Mouse (Mus musculus) lung, postnatal 0 days (tissue): ENCODE results near the gene Ppp2r1b. TPM values are rescaled to one million over a fixed set of nuclear protein-coding genes. Genes with fewer than 3 reads are reported as not detected.

Source experiments
- ATAC-seq: fragments of 200-750 bp; cut with Nextera tagmentation; 2 replicates; pipeline ENCODE4 v1.8.0; 2017; ENCODE audit warnings: moderate library complexity
- DNase-seq: peaks from one replicate; pipeline ENCODE4 v3.0.0-alpha.2; 2016; ENCODE audit warnings: low spot score
- H3K27ac ChIP-seq: fragments of 300-500 bp; sonication (generic); 2 replicates; pipeline ENCODE4 v1.5.1; 2014; ENCODE audit warnings: antibody characterized with exemption, mild to moderate bottlenecking, low read length, mixed read lengths
- H3K27me3 ChIP-seq: fragments of 300-500 bp; sonication (generic); replicated peaks from 2 replicates; pipeline ENCODE4 v1.6.1; 2014; ENCODE audit warnings: low read length, mixed read lengths; ENCODE audit not compliant: insufficient read depth
- H3K36me3 ChIP-seq: fragments of 300-500 bp; sonication (generic); 2 replicates; pipeline ENCODE4 v1.6.1; 2014; ENCODE audit warnings: low read length, mixed read lengths; ENCODE audit not compliant: insufficient read depth
- H3K4me1 ChIP-seq: fragments of 300-500 bp; sonication (generic); 2 replicates; pipeline ENCODE4 v1.6.1; 2014; ENCODE audit warnings: antibody characterized with exemption, low read depth, low read length, mixed read lengths; ENCODE audit not compliant: insufficient read depth
- H3K4me2 ChIP-seq: fragments of 300-500 bp; sonication (generic); replicated peaks from 2 replicates; pipeline ENCODE4 v1.6.1; 2014; ENCODE audit warnings: low read depth, mild to moderate bottlenecking, low read length, moderate library complexity, mixed read lengths
- H3K4me3 ChIP-seq: fragments of 300-500 bp; sonication (generic); 2 replicates; pipeline ENCODE4 v1.5.1; 2014; ENCODE audit warnings: low read depth, low read length
- H3K9ac ChIP-seq: fragments of 300-500 bp; sonication (generic); replicated peaks from 2 replicates; pipeline ENCODE4 v1.6.1; 2014; ENCODE audit warnings: low read depth, mild to moderate bottlenecking
- H3K9me3 ChIP-seq: fragments of 300-500 bp; sonication (generic); 2 replicates; pipeline ENCODE4 v1.6.1; 2016; ENCODE audit warnings: low read length, mixed read lengths
- CTCF ChIP-seq: IDR thresholded peaks from 2 replicates; pipeline ENCODE4 v1.5.1; 2016; ENCODE audit warnings: antibody characterized with exemption, mild to moderate bottlenecking
- EP300 ChIP-seq: IDR thresholded peaks from 2 replicates; pipeline ENCODE4 v1.6.1; 2016; ENCODE audit warnings: antibody characterized with exemption, mild to moderate bottlenecking, control low read depth
- WGBS: fragments of 180-500 bp; shearing (Covaris S2); extraction: QIAGEN DNeasy Blood & Tissue Kit; methylation state at CpG from one replicate; pipeline ENCODE4 v1.1.7; 2014; 5-methylcytosine and 5-hydroxymethylcytosine counted together
- polyA plus RNA-seq: library from polyadenylated mRNA; unstranded; fragments of >200 nt; fragmentation: Nextera tagmentation; extraction: Ambion mirVana; gene quantifications from 2 replicates; pipeline ENCODE4 v1.2.1, GENCODE M21; 2015

Ppp2r1b gene
- polyA plus RNA-seq, 1 experiment from 2014 or later, result 28.4 TPM

DNA sequence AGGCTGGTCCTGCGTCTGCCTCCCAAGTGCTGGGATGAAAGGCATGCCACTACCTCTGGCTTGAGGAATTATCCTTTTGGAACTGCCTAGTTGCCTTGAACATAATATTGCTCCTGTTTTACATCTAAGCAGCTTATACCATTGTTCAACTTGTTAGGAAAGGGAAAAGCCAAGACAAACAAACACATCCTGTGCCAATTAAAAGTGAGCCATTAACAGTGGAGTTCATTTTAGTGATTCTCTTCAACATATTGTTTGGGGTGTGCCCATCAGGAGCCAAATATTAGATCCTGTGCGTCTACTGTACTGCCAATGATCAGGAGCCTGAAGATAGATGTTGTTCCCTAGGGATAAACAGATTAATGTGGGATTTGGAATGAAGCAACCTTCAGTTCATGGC lies 37.1 kb downstream of the Ppp2r1b start:
- Histone ChIP-seq H3K4me1 (peaks cover 33% of the 10 kb centered on the region; the same call in 1 of the 2 replicates), H3K27me3 (no peaks in the 10 kb centered on the region), H3K4me3 (no peak overlapping the region), H3K36me3 (peaks cover 11% of the 10 kb centered on the region; the same call in 1 of the 2 replicates), H3K27ac (no peak overlapping the region), H3K9ac (no peak overlapping the region), H3K9me3 (no peaks in the 10 kb centered on the region), H3K4me2 (no peak overlapping the region)
- TF ChIP-seq EP300, result peak; percentile 57
- TF ChIP-seq CTCF, result no peak
- DNase-seq, result peak; percentile 45
- ATAC-seq, result no peak
- 61% methylated on average over 2 of the region's 2 CpGs for WGBS

DNA sequence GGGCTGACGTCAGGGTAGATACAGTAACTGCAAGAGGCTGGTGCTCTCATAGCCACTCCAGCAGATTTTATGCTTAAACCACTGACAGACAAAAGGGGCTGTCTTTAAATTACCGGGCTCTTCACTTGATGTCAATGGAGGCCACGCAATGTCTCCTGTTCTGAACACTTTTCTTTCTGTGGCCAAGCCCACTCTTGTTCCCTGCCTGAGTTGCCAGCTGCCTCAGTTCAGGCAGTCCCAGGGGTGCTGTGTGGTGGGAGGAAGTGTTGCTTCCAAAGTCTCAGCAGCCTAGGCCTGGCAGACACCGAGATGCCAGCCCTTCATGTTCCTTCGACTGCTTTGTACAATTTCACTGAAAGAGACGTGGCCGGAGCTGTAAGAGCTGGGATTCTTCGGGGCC lies 39.0 kb downstream of the Ppp2r1b start:
- peaks cover 39% of the 10 kb centered on the region; the same call in 1 of the 2 replicates for H3K4me1 ChIP-seq
- peaks cover 2% of the 10 kb centered on the region; the same call in 1 of the 2 replicates for H3K36me3 ChIP-seq
- no peak overlapping the region for H3K9ac ChIP-seq
- H3K4me2 ChIP-seq, result no peak overlapping the region
- WGBS, result 62% methylated on average over 8 of the region's 8 CpGs
- no peak for TF ChIP-seq CTCF
- TF ChIP-seq EP300, result no peak
- DNase-seq (no peak), ATAC-seq (no peak)
- H3K27me3 ChIP-seq, result no peaks in the 10 kb centered on the region
- H3K9me3 ChIP-seq, result no peaks in the 10 kb centered on the region
- H3K4me3 ChIP-seq, result no peak overlapping the region
- H3K27ac ChIP-seq, result peak overlapping the region; percentile 78

DNA sequence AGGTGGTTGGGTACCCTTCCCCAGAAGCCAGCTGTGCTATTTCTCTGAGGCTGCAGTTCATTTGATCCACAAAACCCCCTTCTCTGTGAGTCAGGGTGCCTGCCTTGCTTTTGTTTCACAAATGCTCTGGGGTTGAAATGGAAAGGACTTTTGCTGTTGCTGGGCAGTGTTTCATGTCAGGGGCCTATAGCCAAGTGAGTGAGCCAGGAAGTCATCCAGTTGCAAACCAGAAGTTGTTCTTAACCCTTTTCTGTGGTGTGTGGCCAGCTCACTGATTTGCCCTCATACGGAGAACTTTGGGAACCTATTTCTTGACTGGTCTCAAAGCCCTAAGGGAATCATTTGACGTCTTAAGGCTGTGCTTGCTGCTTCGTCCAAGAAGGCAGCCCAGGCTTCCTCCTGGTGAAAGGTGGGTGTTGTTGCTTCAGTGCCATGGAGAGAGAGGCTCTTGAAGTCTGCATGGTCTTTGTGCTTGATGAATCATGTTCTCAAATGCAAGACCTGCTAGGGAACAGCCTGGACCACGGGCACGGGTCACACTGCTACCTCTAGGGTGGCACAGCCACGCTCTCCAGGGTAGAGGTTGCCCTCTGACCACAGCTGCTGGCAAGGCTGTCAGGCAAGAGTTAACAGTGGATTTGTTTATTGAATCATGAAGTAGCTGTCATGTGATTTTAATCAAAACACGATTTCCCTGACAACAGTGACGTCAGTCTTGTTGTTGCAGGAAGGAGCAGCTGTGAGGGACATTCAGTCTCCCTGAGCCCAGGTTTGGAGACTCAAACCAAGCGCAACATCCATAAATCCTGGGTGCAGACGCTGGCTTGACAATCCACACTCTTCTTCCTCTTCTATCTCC lies 39.9 kb downstream of the Ppp2r1b start:
- no peaks in the 10 kb centered on the region for H3K27me3 ChIP-seq
- 39% methylated on average over 10 of the region's 10 CpGs for WGBS
- no peak overlapping the region for H3K4me3 ChIP-seq
- no peaks in the 10 kb centered on the region for H3K36me3 ChIP-seq
- peak; percentile 70 for ATAC-seq
- H3K27ac ChIP-seq, result peak overlapping the region; percentile 78
- no peak overlapping the region for H3K9ac ChIP-seq
- H3K4me2 ChIP-seq, result 0 out of 2 replicates have a peak overlapping the region, but pooled peaks have one; percentile 30
- no peak for TF ChIP-seq CTCF
- TF ChIP-seq EP300, result peak; percentile 88
- H3K4me1 ChIP-seq, result peaks cover 39% of the 10 kb centered on the region; the same call in 1 of the 2 replicates
- no peaks in the 10 kb centered on the region for H3K9me3 ChIP-seq
- DNase-seq, result peak; percentile 95

DNA sequence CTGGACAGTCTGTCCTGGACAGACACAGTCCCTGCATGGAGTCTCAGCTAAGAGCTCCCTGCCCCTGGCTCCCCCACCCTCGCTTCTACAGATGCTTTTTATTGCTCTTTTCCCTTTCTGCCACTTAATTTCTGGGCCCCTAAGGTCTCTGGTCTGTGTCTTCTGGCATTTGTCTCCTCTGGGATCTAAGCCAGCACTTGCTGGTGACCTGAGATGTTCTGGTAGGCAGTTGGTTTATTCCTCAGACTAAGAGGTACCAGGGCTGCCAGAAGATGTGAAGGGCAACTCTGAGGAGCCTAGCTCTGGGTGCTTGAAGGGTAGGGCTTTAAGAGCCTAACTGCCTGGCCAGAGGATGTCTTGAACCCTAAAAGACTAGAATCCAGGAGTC lies 40.5 kb downstream of the Ppp2r1b start:
- ATAC-seq (no peak), DNase-seq (no peak)
- Histone ChIP-seq H3K4me2 (0 out of 2 replicates have a peak overlapping the region, but pooled peaks have one; percentile 30), H3K27ac (peak overlapping the region; percentile 70), H3K27me3 (no peaks in the 10 kb centered on the region), H3K4me1 (peaks cover 39% of the 10 kb centered on the region; the same call in 1 of the 2 replicates), H3K9me3 (no peaks in the 10 kb centered on the region), H3K36me3 (no peaks in the 10 kb centered on the region), H3K9ac (no peak overlapping the region), H3K4me3 (no peak overlapping the region)
- TF ChIP-seq EP300 (no peak), CTCF (no peak)
- 57% methylated on average over 1 of the region's 1 CpGs for WGBS

DNA sequence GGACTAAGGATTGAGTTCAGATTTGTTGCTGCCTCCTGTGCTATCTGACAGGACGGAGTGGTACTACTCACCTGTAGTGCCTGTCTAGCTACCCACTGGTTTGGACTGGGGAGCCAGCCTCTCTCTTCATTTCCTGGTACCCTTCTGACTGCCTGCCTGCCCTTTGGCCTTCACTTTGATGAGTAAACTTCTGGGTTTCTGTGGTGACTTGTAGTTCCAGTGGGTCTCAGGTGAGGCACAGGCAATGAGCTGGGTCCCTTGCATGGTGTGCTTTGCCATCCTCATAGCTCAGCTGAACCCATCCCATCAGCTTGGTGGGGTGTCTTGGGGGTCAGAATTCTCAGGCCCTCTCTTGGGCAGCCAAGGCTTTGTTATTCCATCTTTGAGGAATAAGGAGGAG lies 41.8 kb downstream of the Ppp2r1b start:
- TF ChIP-seq EP300, result no peak
- no peak for TF ChIP-seq CTCF
- H3K36me3 ChIP-seq, result no peaks in the 10 kb centered on the region
- H3K4me3 ChIP-seq, result no peak overlapping the region
- no peak for ATAC-seq
- no peak for DNase-seq
- no peaks in the 10 kb centered on the region for H3K27me3 ChIP-seq
- no peak overlapping the region for H3K9ac ChIP-seq
- H3K4me2 ChIP-seq, result no peak overlapping the region
- 0 out of 2 replicates have a peak overlapping the region, but pooled peaks have one; percentile 34 for H3K27ac ChIP-seq
- no peaks in the 10 kb centered on the region for H3K9me3 ChIP-seq
- peaks cover 39% of the 10 kb centered on the region; the same call in 1 of the 2 replicates for H3K4me1 ChIP-seq
- 93% methylated on average over 1 of the region's 1 CpGs for WGBS

DNA sequence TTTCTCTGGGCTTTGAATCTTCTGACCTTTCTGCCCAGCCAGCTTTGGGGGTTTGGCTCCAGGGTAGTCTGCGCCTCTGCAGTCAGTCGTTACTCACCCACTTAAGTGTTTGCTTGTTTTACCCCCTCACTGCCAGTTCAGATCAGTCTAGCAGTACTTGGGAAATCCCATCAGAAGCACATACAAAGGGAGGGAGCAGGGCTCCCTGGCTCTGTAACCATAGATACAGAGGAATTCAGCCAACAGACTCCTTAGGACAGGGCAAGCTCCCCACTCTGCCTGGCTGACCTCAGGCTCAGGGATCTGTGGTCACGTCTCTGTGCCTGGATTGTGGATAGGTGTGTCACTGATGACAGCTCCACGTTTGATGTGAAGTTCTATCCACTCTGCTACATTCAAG lies 42.2 kb downstream of the Ppp2r1b start:
- peak; percentile 72 for ATAC-seq
- H3K27ac ChIP-seq, result 0 out of 2 replicates have a peak overlapping the region, but pooled peaks have one; percentile 16

More for the DNA sequence above, 42.2 kb downstream of the Ppp2r1b start:
- no peak for TF ChIP-seq CTCF
- TF ChIP-seq EP300, result no peak
- H3K4me1 ChIP-seq, result peaks cover 39% of the 10 kb centered on the region; the same call in 1 of the 2 replicates
- H3K36me3 ChIP-seq, result no peaks in the 10 kb centered on the region
- no peak overlapping the region for H3K4me3 ChIP-seq
- peak; percentile 90 for DNase-seq
- 20% methylated on average over 4 of the region's 4 CpGs for WGBS
- no peaks in the 10 kb centered on the region for H3K27me3 ChIP-seq
- H3K9me3 ChIP-seq, result no peaks in the 10 kb centered on the region
- no peak overlapping the region for H3K9ac ChIP-seq
- no peak overlapping the region for H3K4me2 ChIP-seq
